Mouse (Mus musculus): ENCODE measurements around the gene Car9. TPM values are rescaled to one million over a fixed set of nuclear protein-coding genes. Genes with fewer than 3 reads are reported as not detected.
A peak's percentile ranks its signal among the peaks of the same experiment; 100 is the strongest.

Car9 gene
- polyA plus RNA-seq (2015; fragmentation: Nextera tagmentation; extraction: Ambion mirVana), result 2.5 and 4.8 TPM in 2 replicates

GRCm38 (mm10) chr4:43506536-43507185 is at the start of gene Car9:
TSS of gene Car9 (plus strand) at chr4:43506966.
- peak; percentile 48 for ATAC-seq (ENCODE audit: insufficient number of reproducible peaks, low FRiP score, low TSS enrichment, low read depth)

GRCm38 (mm10) chr4:43457124-43457523 is 49.6 kb upstream of the Car9 start:
- no peak overlapping the region for H3K27ac ChIP-seq (replicated peaks)
- no peak overlapping the region for H3K4me2 ChIP-seq (replicated peaks)
- H3K9me3 ChIP-seq (replicated peaks), result no peaks in the 10 kb centered on the region
- H3K36me3 ChIP-seq, result no peaks in the 10 kb centered on the region
- no peak overlapping the region for H3K4me3 ChIP-seq (replicated peaks)
- peaks cover 18% of the 10 kb centered on the region for H3K4me1 ChIP-seq
- H3K9ac ChIP-seq, result no peak overlapping the region
- peaks cover 22% of the 10 kb centered on the region; the same call in 1 of the 2 replicates for H3K27me3 ChIP-seq
- 25% methylated on average over 8 of the region's 8 CpGs for WGBS
- ATAC-seq (ENCODE audit: insufficient number of reproducible peaks, low FRiP score, low TSS enrichment, low read depth), result no peak

More at GRCm38 (mm10) chr4:43506536-43507185, at the start of gene Car9:
- Histone ChIP-seq H3K9ac (no peak within 1 kb of the TSS), H3K4me2 (replicated peaks) (peak within 1 kb of the TSS; percentile 76), H3K9me3 (replicated peaks) (no peaks in the 10 kb centered on the region), H3K27ac (replicated peaks) (no peak within 1 kb of the TSS), H3K4me3 (replicated peaks) (peak within 1 kb of the TSS; percentile 45), H3K27me3 (no peaks in the 10 kb centered on the region), H3K4me1 (peaks cover 27% of the 10 kb centered on the region), H3K36me3 (no peaks in the 10 kb centered on the region)
- whole genome bisulfite sequencing, result 37% methylated on average over 9 of the region's 9 CpGs

- no peak for ATAC-seq (ENCODE audit: insufficient number of reproducible peaks, low FRiP score, low TSS enrichment, low read depth)
- 0 out of 2 replicates have a peak, but pooled peaks cover 5% of the 10 kb centered on the region for H3K4me1 ChIP-seq
- no peak overlapping the region for H3K4me3 ChIP-seq (replicated peaks)
- 93% methylated on average over 5 of the region's 5 CpGs for whole genome bisulfite sequencing
- H3K36me3 ChIP-seq, result no peaks in the 10 kb centered on the region
- no peaks in the 10 kb centered on the region for H3K27me3 ChIP-seq
- H3K9ac ChIP-seq, result no peak overlapping the region
- H3K9me3 ChIP-seq (replicated peaks), result no peaks in the 10 kb centered on the region
- no peak overlapping the region for H3K4me2 ChIP-seq (replicated peaks)
- H3K27ac ChIP-seq (replicated peaks), result no peak overlapping the region
Measured at GRCm38 (mm10) chr4:43463102-43463501, 43.7 kb upstream of the Car9 start.

- H3K36me3 ChIP-seq, result no peaks in the 10 kb centered on the region
- H3K27ac ChIP-seq (replicated peaks), result no peak overlapping the region
- no peaks in the 10 kb centered on the region for H3K9me3 ChIP-seq (replicated peaks)
- ATAC-seq (ENCODE audit: insufficient number of reproducible peaks, low FRiP score, low TSS enrichment, low read depth), result no peak
- H3K4me2 ChIP-seq (replicated peaks), result no peak overlapping the region
- no peak overlapping the region for H3K9ac ChIP-seq
- 80% methylated on average over 6 of the region's 6 CpGs for WGBS
- H3K4me1 ChIP-seq, result 0 out of 2 replicates have a peak, but pooled peaks cover 5% of the 10 kb centered on the region
- H3K4me3 ChIP-seq (replicated peaks), result no peak overlapping the region
- no peaks in the 10 kb centered on the region for H3K27me3 ChIP-seq
Measured at GRCm38 (mm10) chr4:43465935-43466334, 40.8 kb upstream of the Car9 start.

- no peak for ATAC-seq (ENCODE audit: insufficient number of reproducible peaks, low FRiP score, low TSS enrichment, low read depth)
- no peak overlapping the region for H3K4me2 ChIP-seq (replicated peaks)
- 82% methylated on average over 7 of the region's 7 CpGs for WGBS
- H3K4me1 ChIP-seq, result 0 out of 2 replicates have a peak, but pooled peaks cover 5% of the 10 kb centered on the region
- no peaks in the 10 kb centered on the region for H3K27me3 ChIP-seq
- no peak overlapping the region for H3K27ac ChIP-seq (replicated peaks)
- no peaks in the 10 kb centered on the region for H3K36me3 ChIP-seq
- H3K9me3 ChIP-seq (replicated peaks), result no peaks in the 10 kb centered on the region
- H3K9ac ChIP-seq, result no peak overlapping the region
- no peak overlapping the region for H3K4me3 ChIP-seq (replicated peaks)
Measured at GRCm38 (mm10) chr4:43466872-43467271, 39.9 kb upstream of the Car9 start.

- Histone ChIP-seq H3K9me3 (replicated peaks) (no peaks in the 10 kb centered on the region), H3K4me3 (replicated peaks) (no peak overlapping the region), H3K36me3 (no peaks in the 10 kb centered on the region), H3K4me2 (replicated peaks) (no peak overlapping the region), H3K27me3 (no peaks in the 10 kb centered on the region), H3K4me1 (0 out of 2 replicates have a peak, but pooled peaks cover 5% of the 10 kb centered on the region), H3K9ac (no peak overlapping the region), H3K27ac (replicated peaks) (no peak overlapping the region)
- WGBS, result 85% methylated on average over 10 of the region's 10 CpGs
- no peak for ATAC-seq (ENCODE audit: insufficient number of reproducible peaks, low FRiP score, low TSS enrichment, low read depth)
Measured at GRCm38 (mm10) chr4:43470301-43470700, 36.5 kb upstream of the Car9 start.

- no peaks in the 10 kb centered on the region for H3K27me3 ChIP-seq
- no peak for ATAC-seq (ENCODE audit: insufficient number of reproducible peaks, low FRiP score, low TSS enrichment, low read depth)
- H3K4me3 ChIP-seq (replicated peaks), result no peak overlapping the region
- H3K4me2 ChIP-seq (replicated peaks), result no peak overlapping the region
- peaks cover 7% of the 10 kb centered on the region for H3K4me1 ChIP-seq
- 67% methylated on average over 1 of the region's 1 CpGs for WGBS
- H3K36me3 ChIP-seq, result no peaks in the 10 kb centered on the region
- no peak overlapping the region for H3K27ac ChIP-seq (replicated peaks)
- no peak overlapping the region for H3K9ac ChIP-seq
- no peaks in the 10 kb centered on the region for H3K9me3 ChIP-seq (replicated peaks)
Measured at GRCm38 (mm10) chr4:43473636-43474035, 33.1 kb upstream of the Car9 start.

- peaks cover 7% of the 10 kb centered on the region for H3K4me1 ChIP-seq
- H3K27ac ChIP-seq (replicated peaks), result no peak overlapping the region
- 89% methylated on average over 6 of the region's 6 CpGs for WGBS
- H3K4me3 ChIP-seq (replicated peaks), result no peak overlapping the region
- no peaks in the 10 kb centered on the region for H3K36me3 ChIP-seq
- H3K9me3 ChIP-seq (replicated peaks), result no peaks in the 10 kb centered on the region
- H3K4me2 ChIP-seq (replicated peaks), result no peak overlapping the region
- no peaks in the 10 kb centered on the region for H3K27me3 ChIP-seq
- no peak for ATAC-seq (ENCODE audit: insufficient number of reproducible peaks, low FRiP score, low TSS enrichment, low read depth)
- H3K9ac ChIP-seq, result no peak overlapping the region
Measured at GRCm38 (mm10) chr4:43476604-43477003, 30.2 kb upstream of the Car9 start.

GRCm38 (mm10) chr4:43477857-43478533 is 28.8 kb upstream of the Car9 start:
- Histone ChIP-seq H3K27me3 (no peaks in the 10 kb centered on the region), H3K36me3 (no peaks in the 10 kb centered on the region), H3K9me3 (replicated peaks) (no peaks in the 10 kb centered on the region), H3K4me2 (replicated peaks) (peak overlapping the region; percentile 47), H3K27ac (replicated peaks) (peak overlapping the region; percentile 23; the same call in 1 of the 2 replicates), H3K4me3 (replicated peaks) (peak overlapping the region; percentile 38), H3K4me1 (peaks cover 9% of the 10 kb centered on the region), H3K9ac (0 out of 2 replicates have a peak overlapping the region, but pooled peaks have one; percentile 23)
- WGBS, result 22% methylated on average over 11 of the region's 11 CpGs
- ATAC-seq (ENCODE audit: insufficient number of reproducible peaks, low FRiP score, low TSS enrichment, low read depth), result peak; percentile 87

- Histone ChIP-seq H3K4me3 (replicated peaks) (peak overlapping the region; percentile 38), H3K9me3 (replicated peaks) (no peaks in the 10 kb centered on the region), H3K36me3 (no peaks in the 10 kb centered on the region), H3K27me3 (no peaks in the 10 kb centered on the region), H3K27ac (replicated peaks) (peak overlapping the region; percentile 23; the same call in 1 of the 2 replicates), H3K4me2 (replicated peaks) (peak overlapping the region; percentile 47), H3K4me1 (peaks cover 9% of the 10 kb centered on the region), H3K9ac (0 out of 2 replicates have a peak overlapping the region, but pooled peaks have one; percentile 23)
- ATAC-seq (ENCODE audit: insufficient number of reproducible peaks, low FRiP score, low TSS enrichment, low read depth), result 0 out of 2 replicates have a peak, but pooled peaks have one; percentile 11
- 50% methylated on average over 8 of the region's 8 CpGs for WGBS
Measured at GRCm38 (mm10) chr4:43478534-43478858, 28.3 kb upstream of the Car9 start.

- Histone ChIP-seq H3K4me3 (replicated peaks) (no peak overlapping the region; the same call in 1 of the 2 replicates), H3K9ac (no peak overlapping the region)
- ATAC-seq (ENCODE audit: insufficient number of reproducible peaks, low FRiP score, low TSS enrichment, low read depth), result no peak
Measured at GRCm38 (mm10) chr4:43478906-43479832, 27.6 kb upstream of the Car9 start.

More at GRCm38 (mm10) chr4:43478906-43479832, 27.6 kb upstream of the Car9 start:
- peak overlapping the region; percentile 25; the same call in 1 of the 2 replicates for H3K4me2 ChIP-seq (replicated peaks)
- H3K4me1 ChIP-seq, result peaks cover 9% of the 10 kb centered on the region
- H3K27me3 ChIP-seq, result no peaks in the 10 kb centered on the region
- no peaks in the 10 kb centered on the region for H3K9me3 ChIP-seq (replicated peaks)
- H3K36me3 ChIP-seq, result no peaks in the 10 kb centered on the region
- WGBS, result 44% methylated on average over 24 of the region's 24 CpGs
- no peak overlapping the region for H3K27ac ChIP-seq (replicated peaks)
